Mouse (Mus musculus): Measurements from ENCODE around the gene Cabp2. TPM values are rescaled to one million over a fixed set of nuclear protein-coding genes. Genes with fewer than 3 reads are reported as not detected.

Gene Cabp2
- polyA plus RNA-seq, 1 experiment from 2014 or later: not detected

- H3K4me2 ChIP-seq (ENCODE audit: low read length): no peak overlapping the region
- no peak overlapping the region for H3K9ac ChIP-seq (ENCODE audit: low read depth, low read length)
- WGBS: 82% methylated on average over 5 of the region's 5 CpGs
- H3K27ac ChIP-seq (ENCODE audit: low read depth, low read length): no peak overlapping the region
- H3K9me3 ChIP-seq (ENCODE audit: control insufficient read depth, low read length): no peaks in the 10 kb centered on the region
- no peaks in the 10 kb centered on the region for H3K27me3 ChIP-seq (replicated peaks; ENCODE audit: control insufficient read depth, insufficient read depth, low read length)
- H3K4me3 ChIP-seq (ENCODE audit: low read length): no peak overlapping the region
- no peak for ATAC-seq
- no peaks in the 10 kb centered on the region for H3K36me3 ChIP-seq (ENCODE audit: control insufficient read depth, insufficient read depth, low read length)
- H3K4me1 ChIP-seq (ENCODE audit: control insufficient read depth, insufficient read depth, low read depth, low read length): peaks cover 27% of the 10 kb centered on the region
These were observed 13.5 kb downstream of the Cabp2 start for GRCm38 (mm10) chr19:4094774-4095303.

GRCm38 (mm10) chr19:4095802-4096201 is 14.4 kb downstream of the Cabp2 start:
- Histone ChIP-seq H3K4me2 (ENCODE audit: low read length) (peak overlapping the region; percentile 82; the same call in 1 of the 2 replicates), H3K4me3 (ENCODE audit: low read length) (no peak overlapping the region), H3K27ac (ENCODE audit: low read depth, low read length) (no peak overlapping the region), H3K4me1 (ENCODE audit: control insufficient read depth, insufficient read depth, low read depth, low read length) (peaks cover 36% of the 10 kb centered on the region), H3K27me3 (replicated peaks; ENCODE audit: control insufficient read depth, insufficient read depth, low read length) (no peaks in the 10 kb centered on the region), H3K36me3 (ENCODE audit: control insufficient read depth, insufficient read depth, low read length) (no peaks in the 10 kb centered on the region), H3K9me3 (ENCODE audit: control insufficient read depth, low read length) (no peaks in the 10 kb centered on the region), H3K9ac (ENCODE audit: low read depth, low read length) (no peak overlapping the region)
- ATAC-seq: no peak
- 67% methylated on average over 3 of the region's 3 CpGs for WGBS

- Histone ChIP-seq H3K4me1 (ENCODE audit: control insufficient read depth, insufficient read depth, low read depth, low read length) (peaks cover 45% of the 10 kb centered on the region), H3K9me3 (ENCODE audit: control insufficient read depth, low read length) (no peaks in the 10 kb centered on the region), H3K9ac (ENCODE audit: low read depth, low read length) (peak within 1 kb of the TSS; percentile 71), H3K4me2 (ENCODE audit: low read length) (peak within 1 kb of the TSS; percentile 82), H3K4me3 (ENCODE audit: low read length) (peak within 1 kb of the TSS; percentile 60), H3K27me3 (replicated peaks; ENCODE audit: control insufficient read depth, insufficient read depth, low read length) (no peaks in the 10 kb centered on the region), H3K36me3 (ENCODE audit: control insufficient read depth, insufficient read depth, low read length) (no peaks in the 10 kb centered on the region), H3K27ac (ENCODE audit: low read depth, low read length) (peak within 1 kb of the TSS; percentile 93)
- ATAC-seq: peak; percentile 94
- WGBS: under 1% methylated on average over 63 of the region's 65 CpGs
These were observed 15.5 kb downstream of the Cabp2 start, which contains the start of gene Cdk2ap2 for GRCm38 (mm10) chr19:4096642-4097440. Cdk2ap2 (plus strand) TSS chr19:4097182.

GRCm38 (mm10) chr19:4097441-4097825 is 16.1 kb downstream of the Cabp2 start:
- Histone ChIP-seq H3K9ac (ENCODE audit: low read depth, low read length) (peak overlapping the region; percentile 63), H3K4me1 (ENCODE audit: control insufficient read depth, insufficient read depth, low read depth, low read length) (peaks cover 49% of the 10 kb centered on the region), H3K4me2 (ENCODE audit: low read length) (peak overlapping the region; percentile 82), H3K27me3 (replicated peaks; ENCODE audit: control insufficient read depth, insufficient read depth, low read length) (no peaks in the 10 kb centered on the region), H3K4me3 (ENCODE audit: low read length) (peak overlapping the region; percentile 60), H3K36me3 (ENCODE audit: control insufficient read depth, insufficient read depth, low read length) (no peaks in the 10 kb centered on the region), H3K27ac (ENCODE audit: low read depth, low read length) (peak overlapping the region; percentile 58), H3K9me3 (ENCODE audit: control insufficient read depth, low read length) (no peaks in the 10 kb centered on the region)
- under 1% methylated on average over 20 of the region's 21 CpGs for WGBS
- ATAC-seq: no peak; the same call in 1 of the 2 replicates

GRCm38 (mm10) chr19:4098426-4098825 is 17.0 kb downstream of the Cabp2 start:
- no peak overlapping the region for H3K4me3 ChIP-seq (ENCODE audit: low read length)
- peaks cover 49% of the 10 kb centered on the region for H3K4me1 ChIP-seq (ENCODE audit: control insufficient read depth, insufficient read depth, low read depth, low read length)
- H3K4me2 ChIP-seq (ENCODE audit: low read length): no peak overlapping the region
- H3K9me3 ChIP-seq (ENCODE audit: control insufficient read depth, low read length): no peaks in the 10 kb centered on the region
- H3K9ac ChIP-seq (ENCODE audit: low read depth, low read length): no peak overlapping the region
- 94% methylated on average over 13 of the region's 13 CpGs for WGBS
- no peak for ATAC-seq
- H3K27ac ChIP-seq (ENCODE audit: low read depth, low read length): no peak overlapping the region
- H3K36me3 ChIP-seq (ENCODE audit: control insufficient read depth, insufficient read depth, low read length): no peaks in the 10 kb centered on the region
- H3K27me3 ChIP-seq (replicated peaks; ENCODE audit: control insufficient read depth, insufficient read depth, low read length): no peaks in the 10 kb centered on the region

- Histone ChIP-seq H3K9me3 (ENCODE audit: control insufficient read depth, low read length) (no peaks in the 10 kb centered on the region), H3K4me2 (ENCODE audit: low read length) (peak overlapping the region; percentile 22), H3K4me3 (ENCODE audit: low read length) (no peak overlapping the region), H3K27ac (ENCODE audit: low read depth, low read length) (peak overlapping the region; percentile 24; the same call in 1 of the 2 replicates), H3K4me1 (ENCODE audit: control insufficient read depth, insufficient read depth, low read depth, low read length) (peaks cover 49% of the 10 kb centered on the region), H3K9ac (ENCODE audit: low read depth, low read length) (no peak overlapping the region), H3K27me3 (replicated peaks; ENCODE audit: control insufficient read depth, insufficient read depth, low read length) (no peaks in the 10 kb centered on the region), H3K36me3 (ENCODE audit: control insufficient read depth, insufficient read depth, low read length) (no peaks in the 10 kb centered on the region)
- 19% methylated on average over 9 of the region's 9 CpGs for WGBS
- ATAC-seq: no peak
These were observed 17.7 kb downstream of the Cabp2 start for GRCm38 (mm10) chr19:4099056-4099455.

- Histone ChIP-seq H3K27ac (ENCODE audit: low read depth, low read length) (peak within 1 kb of the TSS; percentile 70), H3K4me3 (ENCODE audit: low read length) (peak within 1 kb of the TSS; percentile 67), H3K27me3 (replicated peaks; ENCODE audit: control insufficient read depth, insufficient read depth, low read length) (no peaks in the 10 kb centered on the region), H3K9ac (ENCODE audit: low read depth, low read length) (peak within 1 kb of the TSS; percentile 80), H3K36me3 (ENCODE audit: control insufficient read depth, insufficient read depth, low read length) (no peaks in the 10 kb centered on the region), H3K9me3 (ENCODE audit: control insufficient read depth, low read length) (no peaks in the 10 kb centered on the region), H3K4me2 (ENCODE audit: low read length) (peak within 1 kb of the TSS; percentile 78), H3K4me1 (ENCODE audit: control insufficient read depth, insufficient read depth, low read depth, low read length) (peaks cover 49% of the 10 kb centered on the region)
- no peak for ATAC-seq
- 2% methylated on average over 52 of the region's 53 CpGs for WGBS
These were observed 18.7 kb downstream of the Cabp2 start, which contains the start of gene Pitpnm1 for GRCm38 (mm10) chr19:4099837-4100717. Pitpnm1 (plus strand) TSS chr19:4099998.

GRCm38 (mm10) chr19:4100718-4101261 is 19.4 kb downstream of the Cabp2 start:
- ATAC-seq: 0 out of 2 replicates have a peak, but pooled peaks have one; percentile 2
- WGBS: under 1% methylated on average over 29 of the region's 52 CpGs
- no peaks in the 10 kb centered on the region for H3K27me3 ChIP-seq (replicated peaks; ENCODE audit: control insufficient read depth, insufficient read depth, low read length)

More at GRCm38 (mm10) chr19:4100718-4101261, 19.4 kb downstream of the Cabp2 start:
- Histone ChIP-seq H3K4me1 (ENCODE audit: control insufficient read depth, insufficient read depth, low read depth, low read length) (peaks cover 49% of the 10 kb centered on the region), H3K4me2 (ENCODE audit: low read length) (peak overlapping the region; percentile 78), H3K9me3 (ENCODE audit: control insufficient read depth, low read length) (no peaks in the 10 kb centered on the region), H3K36me3 (ENCODE audit: control insufficient read depth, insufficient read depth, low read length) (0 out of 2 replicates have a peak, but pooled peaks cover 4% of the 10 kb centered on the region), H3K4me3 (ENCODE audit: low read length) (peak overlapping the region; percentile 67), H3K27ac (ENCODE audit: low read depth, low read length) (peak overlapping the region; percentile 70), H3K9ac (ENCODE audit: low read depth, low read length) (peak overlapping the region; percentile 80)
